Mouse (Mus musculus): ENCODE data around the gene Nacc2. TPM values are rescaled to one million over a fixed set of nuclear protein-coding genes. Genes with fewer than 3 reads are reported as not detected.
A peak's percentile ranks its signal among the peaks of the same experiment; 100 is the strongest.

The Nacc2 gene
- total RNA-seq, 4 experiments from 2014 or later, result 82.0 to 82.9 (median 82.7) TPM

DNA sequence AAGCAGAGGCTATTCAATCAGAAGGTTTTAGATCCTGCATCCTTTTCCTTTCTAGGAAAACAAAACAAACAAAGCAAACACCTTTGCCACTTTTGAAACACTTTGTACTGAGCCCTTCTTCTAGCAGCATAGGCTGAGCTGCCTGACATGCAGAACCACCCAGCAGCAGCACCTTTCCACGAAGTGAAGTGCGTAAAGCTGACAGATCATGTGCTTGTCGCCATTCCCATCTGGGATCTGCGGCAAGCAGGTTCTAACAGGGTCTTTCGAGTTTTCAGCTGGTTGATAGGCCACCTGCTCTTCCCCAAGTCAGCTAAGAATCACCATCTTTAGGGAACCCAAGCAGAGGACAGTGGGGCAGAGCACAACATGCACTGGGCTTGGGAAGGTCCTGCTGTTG, 66.8 kb downstream of the Nacc2 start:
- no peak for DNase-seq (ENCODE audit: low spot score in 2 of 2)

- no peak for DNase-seq (ENCODE audit: low spot score in 2 of 2)
Observed at GRCm38 (mm10) chr2:26055747-26056102, 67.3 kb downstream of the Nacc2 start.

- DNase-seq (ENCODE audit: low spot score in 2 of 2), result no peak
Observed at GRCm38 (mm10) chr2:26055046-26055746, 67.8 kb downstream of the Nacc2 start.

DNA sequence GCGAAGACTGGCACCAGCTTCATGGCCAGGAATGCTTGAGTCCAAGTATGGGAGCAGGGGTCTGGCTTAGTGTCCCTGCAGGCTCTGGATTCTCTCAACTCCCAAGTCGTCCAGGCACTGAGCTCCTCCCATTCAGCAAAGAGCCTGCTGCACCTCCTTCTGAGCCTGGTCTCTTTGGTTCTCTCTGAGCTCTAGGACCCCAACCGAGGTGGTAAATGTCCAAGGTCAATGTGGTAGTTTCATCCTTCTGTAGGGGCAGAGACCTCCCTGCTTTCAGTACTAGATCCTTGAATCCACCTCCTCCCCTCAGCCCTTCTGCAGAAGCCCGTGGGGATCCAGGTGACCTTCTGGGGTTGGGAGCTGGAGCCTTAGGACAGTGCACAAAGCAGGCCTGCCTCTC, 70.2 kb downstream of the Nacc2 start:
- no peak for DNase-seq (ENCODE audit: low spot score in 2 of 2)

DNA sequence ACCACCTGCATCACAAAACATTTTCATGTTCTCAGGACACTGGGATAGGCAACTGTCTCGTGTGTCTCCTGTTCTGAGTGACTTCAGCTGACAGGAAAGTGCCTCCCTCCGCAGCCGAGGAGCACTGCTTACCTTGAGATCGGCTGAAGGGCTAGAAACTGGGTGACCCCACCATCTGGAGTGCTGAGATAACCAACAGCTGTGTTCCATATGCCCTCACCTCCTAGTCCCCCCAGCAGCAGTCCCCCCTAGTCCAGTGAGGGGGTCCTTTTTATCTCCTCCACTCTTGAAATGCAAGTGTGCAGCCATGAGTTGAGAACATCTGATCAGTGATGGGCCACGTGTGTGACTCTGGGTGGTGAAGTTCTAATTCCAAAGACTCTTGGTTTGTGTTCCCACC, 74.2 kb downstream of the Nacc2 start:
- no peak for DNase-seq (ENCODE audit: low spot score in 2 of 2)

DNA sequence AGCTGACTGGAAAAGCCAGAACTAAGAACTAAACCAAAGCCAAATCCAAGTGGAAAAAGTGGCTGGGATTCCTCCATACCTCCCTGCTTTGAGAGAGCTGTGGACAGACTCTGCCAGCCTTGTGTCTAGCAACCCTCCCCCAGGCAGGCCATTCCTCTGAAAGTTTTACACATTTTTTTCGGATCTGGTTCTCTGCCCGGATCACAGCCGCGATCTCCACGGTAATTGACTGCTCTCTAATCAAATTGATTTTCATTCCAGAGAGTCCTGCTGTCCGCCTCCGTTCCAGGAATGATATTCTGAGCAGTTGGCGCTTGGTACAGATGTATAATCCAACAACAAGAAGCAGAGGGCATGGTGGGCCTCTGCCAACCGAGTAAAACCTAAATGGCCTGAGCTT, 78.8 kb downstream of the Nacc2 start:
- no peak for DNase-seq (ENCODE audit: low spot score in 2 of 2)

- no peak for DNase-seq (ENCODE audit: low spot score in 2 of 2)
Observed at GRCm38 (mm10) chr2:26042603-26043002, 80.4 kb downstream of the Nacc2 start.

GRCm38 (mm10) chr2:26041163-26041810, 81.7 kb downstream of the Nacc2 start:
- DNase-seq (ENCODE audit: low spot score in 2 of 2), result no peak

- peak in 1 of 2 experiments; percentile 62 for DNase-seq (ENCODE audit: low spot score in 2 of 2)
Observed at GRCm38 (mm10) chr2:26039951-26040350, 83.1 kb downstream of the Nacc2 start.

- no peak for DNase-seq (ENCODE audit: low spot score in 2 of 2)
Observed at GRCm38 (mm10) chr2:26037386-26037785, 85.6 kb downstream of the Nacc2 start.

- no peak for DNase-seq (ENCODE audit: low spot score in 2 of 2)
Observed at GRCm38 (mm10) chr2:26034344-26035050, 88.5 kb downstream of the Nacc2 start.

GRCm38 (mm10) chr2:26030288-26030687, 92.7 kb downstream of the Nacc2 start:
- DNase-seq (ENCODE audit: low spot score in 2 of 2), result no peak

GRCm38 (mm10) chr2:26024138-26025075, 98.6 kb downstream of the Nacc2 start:
- DNase-seq (ENCODE audit: low spot score in 2 of 2), result peak in 1 of 2 experiments; percentile 20

- no peak for DNase-seq (ENCODE audit: low spot score in 2 of 2)
Observed at GRCm38 (mm10) chr2:26022626-26023025, 100.4 kb downstream of the Nacc2 start.

- no peak for DNase-seq (ENCODE audit: low spot score in 2 of 2)
Observed at GRCm38 (mm10) chr2:26022258-26022565, 100.8 kb downstream of the Nacc2 start.

DNA sequence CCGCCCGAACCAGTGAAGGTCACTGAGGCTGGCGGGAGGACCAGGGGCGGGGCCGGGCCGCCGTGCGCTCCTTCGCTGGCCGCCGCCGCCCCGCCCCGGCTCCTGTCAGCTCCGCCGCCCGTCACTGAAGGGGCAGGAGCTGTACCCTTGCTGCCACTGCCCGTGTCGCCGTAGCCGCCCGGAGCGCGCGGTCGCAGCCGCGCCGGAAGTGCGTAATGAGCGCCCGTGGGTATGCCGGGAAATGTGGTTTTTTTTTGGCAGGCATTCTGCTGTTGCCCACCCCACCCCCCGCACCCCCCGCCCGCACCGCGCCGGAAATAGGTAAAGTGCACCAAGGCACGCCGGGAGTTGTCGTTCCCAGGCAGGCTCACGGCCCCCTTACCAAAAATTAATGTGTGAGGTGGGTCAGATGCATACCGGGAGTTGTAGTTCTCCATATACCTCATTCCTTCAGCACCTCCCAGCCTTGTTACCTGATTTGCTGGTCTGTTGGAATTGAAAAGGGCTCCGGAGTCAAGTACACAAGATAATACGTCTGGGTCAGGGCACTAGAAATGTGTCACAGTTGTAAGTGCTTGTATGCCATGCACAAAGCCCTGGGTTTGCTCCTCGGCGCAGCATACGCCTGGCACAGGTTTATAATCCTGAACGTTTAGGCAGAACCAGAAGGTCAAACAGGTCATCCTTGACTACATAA, 101.3 kb downstream of the Nacc2 start, which contains the start of gene Ubac1:
Gene Ubac1 (minus strand): TSS at position 187 of the 697 bp plus-strand sequence.
- peak; percentile 76 to 93 for DNase-seq (ENCODE audit: low spot score in 2 of 2)

GRCm38 (mm10) chr2:26020714-26021560, 102.1 kb downstream of the Nacc2 start:
- DNase-seq (ENCODE audit: low spot score in 2 of 2), result peak in 1 of 2 experiments; percentile 45

DNA sequence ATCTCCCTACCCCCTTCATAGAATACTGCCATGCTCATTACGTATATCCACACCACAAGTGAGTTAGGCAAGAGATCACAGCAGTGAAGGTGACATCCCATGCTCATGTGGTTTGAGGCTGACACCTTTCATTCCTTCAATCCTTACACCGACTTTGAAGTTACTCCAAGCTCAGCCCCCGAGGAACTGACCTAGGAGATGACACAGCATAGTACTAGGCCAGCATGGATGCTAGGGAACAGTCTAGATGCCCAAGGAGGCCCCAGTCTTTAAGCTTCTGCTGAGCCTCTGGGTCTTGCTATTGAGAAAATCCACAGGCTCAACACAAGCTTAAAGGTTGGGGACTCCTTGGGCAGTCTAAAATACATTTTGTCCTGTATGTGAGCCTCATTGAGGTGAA, 103.1 kb downstream of the Nacc2 start:
- no peak for DNase-seq (ENCODE audit: low spot score in 2 of 2)

DNA sequence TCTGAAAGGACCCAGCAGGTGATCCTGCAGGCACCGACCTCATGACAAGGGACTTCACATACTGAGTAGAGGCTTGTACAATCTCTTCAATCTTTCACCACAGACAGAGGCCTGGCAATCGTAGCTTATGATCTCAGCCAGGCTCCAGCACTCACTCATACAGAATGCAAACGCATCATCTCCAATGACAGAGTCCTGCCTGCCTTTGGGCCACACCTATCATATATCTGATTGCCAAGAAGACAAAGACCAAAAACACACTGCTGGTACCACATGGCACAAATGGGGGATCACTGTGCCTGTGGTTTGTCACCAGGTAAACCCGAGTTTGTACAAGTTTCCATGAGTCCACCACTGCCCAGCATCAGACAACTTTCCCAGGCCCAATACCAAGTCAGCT, 105.7 kb downstream of the Nacc2 start:
- DNase-seq (ENCODE audit: low spot score in 2 of 2), result no peak

GRCm38 (mm10) chr2:26013674-26014073, 109.3 kb downstream of the Nacc2 start:
- no peak for DNase-seq (ENCODE audit: low spot score in 2 of 2)
